Mouse (Mus musculus) testis, adult 2 months (tissue): ENCODE data around the gene Cnga1.

Experiments
- CTCF ChIP-seq: fragments of 200-500 bp; IDR thresholded peaks from 2 replicates; pipeline ENCODE4 v1.5.1; 2012; ENCODE audit warnings: low read depth, mild to moderate bottlenecking, inconsistent platforms, low read length, moderate library complexity; ENCODE audit not compliant: control insufficient read depth, insufficient read depth, insufficient replicate concordance
- POLR2A ChIP-seq: fragments of 200-500 bp; IDR thresholded peaks from 2 replicates; pipeline ENCODE4 v1.6.1; 2012; ENCODE audit warnings: low read depth, mild to moderate bottlenecking, inconsistent platforms, low read length, moderate library complexity; ENCODE audit not compliant: control insufficient read depth

GRCm38 (mm10) chr5:72560976-72561628 is 83.0 kb downstream of the Cnga1 start:
- no peak for TF ChIP-seq POLR2A
- no peak for TF ChIP-seq CTCF
